Mouse (Mus musculus): ENCODE data around the gene Iqgap1. TPM values are rescaled to one million over a fixed set of nuclear protein-coding genes. Genes with fewer than 3 reads are reported as not detected.

The Iqgap1 gene
- total RNA-seq, 2 experiments from 2014 or later, result 16.8 to 18.8 TPM

- no peak for DNase-seq
These were observed 18.3 kb upstream of the Iqgap1 start for GRCm38 (mm10) chr7:80843910-80844640.

- DNase-seq, result no peak
These were observed 17.4 kb upstream of the Iqgap1 start for GRCm38 (mm10) chr7:80843176-80843575.

- no peak for DNase-seq
These were observed 16.4 kb upstream of the Iqgap1 start for GRCm38 (mm10) chr7:80842132-80842531.

DNA sequence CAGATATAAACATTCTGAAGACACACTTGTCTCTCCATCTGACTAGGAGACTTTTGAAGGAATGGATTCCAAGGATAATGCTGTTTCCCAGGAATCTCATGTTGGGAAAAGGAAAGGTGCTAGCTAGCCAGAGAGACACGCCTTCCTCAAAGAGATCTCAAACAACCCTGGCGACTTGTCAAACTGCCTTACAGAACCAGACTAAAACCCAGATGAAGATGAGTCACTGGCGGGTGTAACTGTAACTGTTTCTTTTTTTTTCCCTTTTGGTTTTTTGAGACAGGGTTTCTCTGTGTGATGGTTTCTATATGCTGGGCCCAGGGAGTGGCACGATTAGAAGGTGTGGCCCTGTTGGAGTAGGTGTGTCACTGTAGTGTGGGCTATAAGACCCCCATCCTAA is 15.2 kb upstream of the Iqgap1 start:
- DNase-seq, result no peak

- DNase-seq, result no peak
These were observed 14.5 kb upstream of the Iqgap1 start for GRCm38 (mm10) chr7:80840241-80840640.

DNA sequence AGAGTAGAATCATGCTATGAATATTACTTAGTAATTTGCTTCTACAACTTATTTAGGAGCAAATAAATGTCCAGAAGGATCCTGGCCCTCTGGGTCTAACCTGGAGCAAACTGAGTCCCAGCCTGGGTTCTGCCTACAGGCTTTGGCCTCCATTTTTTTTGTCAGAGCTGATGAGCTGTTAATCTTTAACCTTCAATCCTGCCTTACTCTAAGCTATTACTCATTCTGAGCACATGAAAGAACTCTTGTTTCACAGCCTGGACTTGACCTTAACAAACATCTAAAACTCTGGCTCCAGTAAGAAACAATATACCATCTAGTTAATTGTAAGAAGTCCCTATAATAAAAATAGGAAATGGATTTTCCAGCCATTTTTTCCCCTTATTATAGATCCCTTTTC is 14.0 kb upstream of the Iqgap1 start:
- DNase-seq, result no peak

DNA sequence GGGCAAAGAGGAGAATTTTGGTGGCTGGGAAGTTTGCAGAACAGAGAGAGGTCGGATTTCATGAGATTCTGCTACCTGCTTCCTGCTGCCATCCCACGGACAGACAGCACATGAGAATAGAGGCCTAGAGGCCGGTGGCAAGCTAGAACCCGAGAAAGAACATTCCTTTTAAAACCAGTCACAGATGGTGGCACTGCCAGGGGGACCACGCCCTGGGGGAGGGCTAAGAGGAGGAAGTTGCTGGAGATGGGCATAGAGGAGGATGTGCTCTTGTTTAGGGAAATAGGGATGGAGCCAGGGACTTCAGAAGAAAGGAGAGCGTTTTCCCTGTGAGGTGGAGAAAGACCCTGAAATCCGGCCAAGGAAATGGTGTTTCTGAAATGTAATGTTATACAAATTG is 12.5 kb upstream of the Iqgap1 start:
- no peak for DNase-seq

DNA sequence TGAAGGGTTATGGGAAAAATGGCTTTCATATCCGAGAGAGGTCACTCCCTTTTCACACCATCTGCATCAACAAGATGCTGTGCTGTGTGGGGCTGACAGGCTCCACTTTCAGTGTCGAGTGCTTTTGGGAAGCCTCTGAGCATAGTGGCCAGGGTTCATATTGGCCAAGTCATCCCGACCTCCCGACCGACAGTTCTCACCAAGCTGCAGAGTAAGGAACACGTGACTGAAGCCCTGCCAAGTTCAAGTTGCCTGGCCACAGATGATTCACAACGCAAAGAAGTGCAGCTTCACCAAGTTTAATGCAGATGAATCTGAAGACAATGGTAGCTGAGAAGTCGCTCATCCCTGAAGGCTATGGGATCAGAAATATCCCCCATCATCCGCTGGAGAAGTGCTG is 12.0 kb upstream of the Iqgap1 start:
- DNase-seq, result no peak

DNA sequence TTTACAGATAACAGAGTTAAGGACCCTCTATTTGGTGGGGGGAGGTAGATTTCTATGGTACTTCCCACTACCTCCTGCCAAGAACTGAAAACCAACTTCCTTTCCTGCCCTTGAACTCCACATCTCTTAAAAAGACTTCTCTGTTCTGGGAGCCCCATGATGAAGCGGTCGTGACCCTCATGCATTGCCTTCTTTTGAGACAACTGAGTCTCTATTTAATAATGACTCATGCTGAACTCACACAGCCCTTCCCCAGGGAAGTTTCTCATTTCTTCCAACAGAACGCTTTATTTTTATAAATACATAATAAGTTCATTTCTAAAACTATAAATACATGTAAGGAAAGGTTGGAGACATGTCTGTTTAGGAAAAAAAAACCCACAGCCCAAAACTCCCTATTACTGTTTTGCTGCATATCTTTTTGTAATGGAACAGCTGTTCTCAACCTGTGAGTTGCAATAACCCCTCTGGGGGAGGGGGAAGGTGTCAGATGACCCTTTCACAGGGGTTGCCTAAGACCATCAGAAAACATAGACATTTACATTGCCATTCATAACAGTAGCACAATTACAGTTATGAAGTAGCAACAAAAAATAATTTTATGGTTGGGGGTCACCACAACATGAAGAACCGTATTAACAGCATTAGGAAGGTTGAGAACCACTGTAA is 10.3 kb upstream of the Iqgap1 start:
- DNase-seq, result no peak

DNA sequence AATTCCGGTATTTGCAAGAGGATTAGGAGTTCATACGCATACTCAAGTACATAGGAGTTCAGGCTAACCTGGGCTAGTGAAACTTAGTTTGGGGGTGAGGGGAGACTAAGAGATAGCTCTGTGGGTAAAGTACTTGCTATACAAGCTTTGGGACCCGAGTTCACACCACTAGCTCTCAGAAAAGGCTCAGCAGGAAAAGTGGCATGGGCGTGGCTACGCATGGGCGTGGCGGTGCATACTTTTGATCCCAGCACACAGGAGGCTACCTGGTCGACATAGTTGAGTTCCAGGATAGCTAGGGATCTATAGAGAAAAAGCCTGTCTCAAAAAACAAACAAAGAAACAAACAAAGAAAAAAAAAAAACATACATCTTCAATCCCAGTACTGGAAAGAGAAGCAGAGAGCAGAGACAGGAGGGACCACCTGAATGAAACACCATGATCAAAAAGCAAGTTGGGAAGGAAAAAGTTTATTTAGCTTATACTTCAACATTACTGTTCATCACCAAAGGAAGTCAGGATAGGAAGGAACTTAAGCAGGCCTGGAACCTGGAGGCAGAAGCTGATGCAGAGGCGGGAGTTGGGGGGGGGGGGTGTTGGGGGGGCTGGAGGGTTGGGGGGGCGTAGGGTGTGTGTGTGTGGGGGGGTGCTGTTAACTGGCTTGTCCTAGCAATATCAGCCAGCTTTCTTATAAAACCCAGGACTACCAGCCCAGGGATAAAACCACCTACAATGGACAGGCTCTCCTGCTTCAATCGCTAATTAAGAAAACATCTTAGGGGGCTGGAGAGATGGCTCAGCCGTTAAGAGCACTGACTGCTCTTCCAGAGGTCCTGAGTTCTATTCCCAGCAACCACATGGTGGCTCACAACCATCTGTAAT is 8.1 kb upstream of the Iqgap1 start:
- DNase-seq, result no peak

DNA sequence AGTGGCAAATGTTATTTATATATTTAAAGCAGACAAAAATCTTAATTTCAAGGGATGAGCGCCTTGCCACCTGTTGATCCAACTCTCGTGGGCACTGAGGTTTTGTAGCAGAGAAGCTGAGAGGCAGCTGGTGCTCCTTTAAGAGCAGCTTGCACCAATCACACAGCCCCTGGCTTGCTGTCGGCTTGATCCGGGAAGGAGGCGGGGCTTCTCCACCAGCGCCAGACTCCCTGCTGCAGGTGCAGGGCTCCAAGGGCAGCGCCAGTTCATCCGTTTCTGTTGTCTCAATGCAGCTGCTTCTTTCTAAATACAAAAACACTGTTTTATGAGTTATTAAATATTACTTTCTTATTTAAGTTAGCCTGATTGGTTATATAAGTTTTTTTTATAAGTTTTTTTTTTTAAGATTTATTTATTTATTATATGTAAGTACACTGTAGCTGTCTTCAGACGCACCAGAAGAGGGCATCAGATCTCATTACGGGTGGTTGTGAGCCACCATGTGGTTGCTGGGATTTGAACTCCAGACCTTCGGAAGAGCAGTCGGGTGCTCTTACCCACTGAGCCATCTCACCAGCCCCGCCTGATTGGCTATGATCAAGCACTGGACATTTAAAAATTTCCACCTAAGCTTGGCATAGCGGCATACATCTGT is 7.3 kb upstream of the Iqgap1 start:
- peak; percentile 59 for DNase-seq

DNA sequence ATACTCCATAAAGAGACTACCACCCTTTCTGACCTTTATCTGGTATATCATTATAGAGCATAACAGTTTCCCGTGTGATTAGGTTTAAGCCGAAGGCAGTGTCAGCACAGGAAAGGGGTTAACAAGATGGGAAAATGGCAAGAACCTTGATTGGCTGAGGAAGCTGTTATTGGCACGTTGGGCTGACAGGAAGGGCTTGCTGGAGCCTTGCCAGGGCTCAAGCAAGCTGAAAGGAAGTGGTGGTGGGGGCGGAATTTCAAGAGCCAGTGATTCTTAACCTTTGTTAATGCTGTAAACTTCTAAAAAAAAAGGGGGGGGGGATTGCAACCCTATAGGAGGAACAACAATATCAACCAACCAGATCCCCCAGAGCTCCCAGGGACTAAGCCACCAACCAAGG is 6.4 kb upstream of the Iqgap1 start:
- no peak for DNase-seq

DNA sequence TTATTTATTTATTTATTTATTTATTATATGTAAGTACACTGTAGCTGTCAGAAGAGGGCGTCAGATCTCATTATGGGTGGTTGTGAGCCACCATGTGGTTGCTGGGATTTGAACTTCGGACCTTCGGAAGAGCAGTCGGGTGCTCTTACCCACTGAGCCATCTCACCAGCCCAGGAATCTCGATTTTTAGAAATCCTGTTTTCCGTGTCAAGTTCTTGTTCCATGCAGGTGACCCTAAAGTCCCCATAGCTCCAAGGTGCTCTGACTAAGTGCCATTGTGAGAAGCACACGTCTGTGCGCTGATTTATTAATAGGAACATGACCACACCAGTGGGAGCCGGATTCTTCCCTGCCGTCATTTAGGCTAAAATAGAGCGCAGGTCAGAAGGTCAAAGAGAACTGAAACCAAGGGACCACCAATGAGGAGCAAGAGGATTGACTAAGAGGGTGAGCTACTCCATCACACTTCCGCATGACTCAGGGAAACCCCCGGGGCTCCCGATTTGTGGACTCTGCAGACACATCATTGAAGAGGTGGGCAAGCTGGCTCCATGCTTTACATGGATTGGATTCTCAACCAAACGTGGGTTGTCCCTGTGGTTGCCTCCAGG is 4.5 kb upstream of the Iqgap1 start:
- no peak for DNase-seq

GRCm38 (mm10) chr7:80828146-80828860 is 2.5 kb upstream of the Iqgap1 start:
- no peak for DNase-seq

GRCm38 (mm10) chr7:80823875-80824682 is 1.7 kb downstream of the Iqgap1 start:
- no peak for DNase-seq

GRCm38 (mm10) chr7:80823267-80823666 is 2.5 kb downstream of the Iqgap1 start:
- no peak for DNase-seq

DNA sequence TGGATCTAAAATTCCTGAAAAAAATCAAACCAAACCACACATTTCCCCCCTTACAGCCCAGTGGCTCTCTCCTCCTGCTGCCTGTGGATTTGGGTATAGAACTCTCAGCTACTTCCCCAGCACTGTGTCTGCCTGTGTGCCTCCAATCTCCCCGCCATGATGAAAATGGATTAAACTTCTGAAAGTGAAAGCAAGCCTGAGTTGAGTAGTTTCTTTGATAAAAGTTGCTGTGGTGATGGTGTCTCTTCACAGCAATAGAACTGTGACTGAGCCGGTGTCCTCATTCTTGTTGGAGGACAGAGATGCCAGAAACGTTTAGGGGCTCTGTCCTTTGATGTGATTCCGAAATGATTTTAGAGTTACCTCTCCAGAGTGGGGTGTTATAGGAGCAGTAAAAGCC is 4.9 kb downstream of the Iqgap1 start:
- no peak for DNase-seq

DNA sequence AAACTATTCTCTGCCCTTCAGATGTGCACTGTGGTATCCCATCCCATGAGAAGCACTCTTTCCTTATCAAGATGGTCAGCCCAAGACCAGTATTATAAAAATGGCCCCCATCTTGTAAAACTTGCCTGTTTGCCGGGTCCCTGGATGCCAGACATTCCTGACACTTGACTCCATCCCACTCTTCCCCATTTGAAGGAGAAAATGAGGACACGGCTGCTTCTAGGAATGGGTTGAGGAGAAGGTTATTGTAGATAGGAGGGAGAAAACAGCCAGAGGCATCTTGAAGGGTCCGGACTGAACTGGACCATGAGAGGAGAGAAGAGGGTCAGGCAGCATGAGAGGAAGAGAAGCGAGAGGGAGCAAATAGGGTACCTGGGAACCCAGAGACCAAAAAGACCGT is 9.1 kb downstream of the Iqgap1 start:
- DNase-seq, result no peak

DNA sequence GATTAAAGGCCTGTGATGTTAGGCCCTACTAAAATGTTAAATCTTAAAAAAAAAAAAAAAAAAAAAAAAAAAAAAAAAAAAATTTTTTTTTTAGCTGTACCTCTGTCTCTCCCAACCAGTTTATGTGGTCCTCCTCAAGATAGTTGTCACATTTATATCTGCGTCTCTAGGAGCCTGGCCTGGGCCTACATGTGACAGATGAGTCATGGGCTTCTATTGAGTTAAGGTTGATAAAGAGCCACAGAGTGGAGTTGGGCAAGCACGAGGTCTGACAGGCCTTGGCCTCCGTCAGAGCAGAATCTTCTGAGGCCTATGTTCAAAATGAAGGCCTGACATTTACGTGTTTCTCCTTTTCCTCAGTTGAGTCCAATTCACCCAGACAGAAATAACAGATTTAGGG is 12.4 kb downstream of the Iqgap1 start:
- DNase-seq, result no peak

DNA sequence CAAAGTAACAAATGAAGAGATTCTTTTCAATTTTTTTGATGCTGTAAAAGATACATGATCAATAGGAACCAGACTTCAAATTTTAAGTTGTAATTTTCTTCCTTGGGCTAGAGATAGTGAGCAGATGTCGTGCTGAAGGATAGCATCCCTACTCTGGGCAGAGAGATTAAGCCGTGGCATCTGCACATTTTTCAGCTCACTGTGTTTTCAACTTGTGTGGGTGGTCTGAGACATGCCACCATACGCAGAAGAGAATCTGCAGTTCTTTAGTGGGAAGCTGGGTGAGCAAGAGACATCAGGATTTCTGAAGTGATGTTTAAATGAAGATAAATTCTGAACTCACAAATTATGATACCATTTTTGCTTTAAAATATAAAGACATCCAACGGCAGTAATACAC is 19.4 kb downstream of the Iqgap1 start:
- no peak for DNase-seq
